Mouse (Mus musculus) right cerebral cortex, adult 2 months (tissue): ENCODE results near the gene Oscar.

Experiments
- DNase-seq, 2 experiments: peaks; one replicate each; pipeline ENCODE4 v3.0.0; 2021 to 2022; ENCODE audit warnings: low spot score in 2 of 2

Oscar gene

DNA sequence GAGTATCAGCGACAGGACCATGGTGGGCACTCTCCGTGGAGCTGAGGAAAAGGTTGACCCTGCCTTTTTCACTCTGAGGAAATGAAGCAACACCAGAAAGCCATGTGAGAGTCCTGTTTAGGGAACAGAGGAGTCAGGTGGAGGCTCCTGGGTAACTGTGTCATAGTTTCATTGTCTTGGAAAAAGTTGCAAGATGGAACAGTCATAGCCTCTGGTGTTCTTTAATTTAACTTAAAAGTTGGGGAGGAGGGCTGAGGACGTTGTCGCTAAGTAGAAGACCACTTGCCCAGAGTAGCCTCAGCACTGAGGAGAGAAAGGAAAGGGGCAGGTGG lies at the start of gene Oscar:
TSS of gene Oscar (minus strand) at position 101 of the 332 bp plus-strand sequence.
- DNase-seq: no peak

DNA sequence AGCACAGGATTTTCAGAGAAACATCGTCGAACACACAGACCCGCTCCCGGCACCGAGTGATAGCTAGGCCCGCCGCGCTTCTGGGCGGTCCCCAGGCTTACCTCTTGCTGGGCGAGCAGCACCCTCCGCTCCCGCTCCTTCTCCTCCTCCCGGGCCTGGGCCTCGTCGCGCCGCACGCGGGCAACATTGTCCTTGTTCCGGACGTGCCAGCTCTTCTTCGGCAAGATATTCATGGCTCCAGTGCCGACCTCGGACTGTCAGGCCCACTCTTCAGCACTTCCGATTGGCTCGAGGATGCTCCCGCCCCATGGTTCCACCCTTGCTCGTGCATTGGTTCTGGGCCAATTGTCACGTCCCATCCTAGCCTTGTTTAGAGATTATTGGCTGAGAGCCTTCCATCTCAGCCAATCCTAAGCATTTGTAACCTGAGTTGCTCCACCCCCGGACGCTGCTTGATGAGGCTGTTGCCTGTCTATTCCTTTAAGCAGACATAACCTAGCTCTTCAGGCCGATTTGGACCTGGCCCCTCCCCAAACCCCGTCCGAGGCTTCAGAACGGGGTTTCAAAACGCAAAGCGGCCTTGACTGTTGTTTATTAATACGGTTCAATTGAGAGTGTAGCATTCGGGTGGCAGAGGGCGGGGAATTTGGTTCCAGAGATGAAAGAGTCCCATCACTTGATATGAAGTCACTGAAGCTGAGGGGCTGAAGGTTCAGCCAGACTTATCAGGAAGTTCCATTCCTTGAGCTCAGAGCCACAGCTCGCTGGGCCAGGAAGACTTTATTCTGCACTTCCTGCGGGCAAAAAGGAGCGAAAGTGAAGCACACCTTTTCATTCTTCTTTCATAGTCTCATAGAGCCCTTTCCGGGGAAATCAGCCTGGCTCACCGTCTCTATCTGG lies 49.5 kb upstream of the Oscar start, which contains the start of gene Leng1:
TSS of gene Leng1 (minus strand) at position 626 of the 900 bp plus-strand sequence.
- DNase-seq: peak; percentile 96 to 98

DNA sequence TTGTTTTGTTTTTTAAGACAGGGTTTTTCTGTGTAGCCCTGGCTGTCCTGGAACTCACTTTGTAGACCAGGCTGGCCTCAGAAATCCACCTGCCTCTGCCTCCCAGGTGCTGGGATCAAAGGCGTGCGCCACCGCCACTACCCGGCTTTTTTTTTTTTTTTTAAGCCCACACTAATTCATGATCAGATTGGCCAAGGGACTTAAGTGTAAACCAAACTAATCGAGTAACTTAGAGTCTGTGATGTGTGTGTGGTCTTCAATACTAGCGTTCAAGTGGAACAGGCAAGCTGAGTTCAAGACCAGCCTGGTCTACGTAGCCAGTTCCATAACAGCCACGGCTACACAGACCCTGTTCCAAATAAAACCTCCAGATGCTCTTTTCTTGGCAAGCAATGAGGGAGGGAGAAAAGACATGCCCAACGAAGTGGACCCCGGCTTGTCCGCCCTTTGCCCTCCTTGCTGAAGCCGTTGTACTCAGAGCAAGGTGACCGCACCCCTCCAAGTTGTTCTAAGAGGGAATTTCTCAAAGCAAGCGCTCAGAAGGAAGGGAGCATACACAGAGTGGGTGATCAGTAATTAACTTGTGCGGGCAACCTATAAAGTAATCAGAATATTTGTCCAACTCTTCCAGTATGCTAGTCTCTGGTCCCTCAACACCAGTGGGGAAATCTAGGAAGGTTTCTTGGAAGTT lies 48.7 kb upstream of the Oscar start:
- DNase-seq: no peak

DNA sequence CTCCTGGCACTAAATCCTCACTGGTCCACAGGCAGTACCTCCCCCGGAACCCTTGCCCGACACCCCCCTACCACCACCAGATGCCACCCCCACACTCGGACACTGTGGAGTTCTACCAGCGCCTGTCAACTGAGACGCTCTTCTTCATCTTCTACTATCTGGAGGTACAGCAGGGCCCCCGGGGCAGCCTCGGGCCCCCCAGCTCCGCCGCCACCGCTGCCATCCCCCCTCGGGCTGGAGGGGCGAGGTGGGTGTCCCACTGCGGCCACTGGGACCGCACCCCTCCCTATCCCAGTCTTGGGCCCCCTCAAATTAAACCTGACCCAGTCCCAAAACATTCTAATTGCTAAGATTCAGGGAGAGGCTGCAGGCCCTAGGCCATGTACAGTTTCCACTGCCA lies 42.6 kb upstream of the Oscar start:
- no peak for DNase-seq

DNA sequence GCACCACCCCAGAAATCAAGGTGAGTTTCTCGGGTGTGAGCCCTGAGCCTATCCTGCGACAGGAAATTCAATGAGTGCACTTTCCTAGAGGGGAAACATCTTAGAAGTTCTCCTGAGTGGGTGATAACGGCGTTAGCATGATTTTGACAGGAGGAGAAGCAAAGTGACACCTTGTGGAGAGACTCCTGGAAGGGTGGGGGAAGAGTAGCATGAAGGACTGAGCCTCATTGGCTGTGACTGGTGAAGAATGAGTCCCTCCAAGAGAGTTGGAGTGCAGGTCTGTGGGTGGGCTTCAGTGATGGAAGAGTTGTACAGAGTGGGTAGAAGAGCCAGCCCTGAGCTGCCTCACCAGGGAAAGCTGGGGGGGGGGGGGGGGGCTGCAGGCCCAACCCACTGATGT lies 41.0 kb upstream of the Oscar start:
- DNase-seq: no peak

DNA sequence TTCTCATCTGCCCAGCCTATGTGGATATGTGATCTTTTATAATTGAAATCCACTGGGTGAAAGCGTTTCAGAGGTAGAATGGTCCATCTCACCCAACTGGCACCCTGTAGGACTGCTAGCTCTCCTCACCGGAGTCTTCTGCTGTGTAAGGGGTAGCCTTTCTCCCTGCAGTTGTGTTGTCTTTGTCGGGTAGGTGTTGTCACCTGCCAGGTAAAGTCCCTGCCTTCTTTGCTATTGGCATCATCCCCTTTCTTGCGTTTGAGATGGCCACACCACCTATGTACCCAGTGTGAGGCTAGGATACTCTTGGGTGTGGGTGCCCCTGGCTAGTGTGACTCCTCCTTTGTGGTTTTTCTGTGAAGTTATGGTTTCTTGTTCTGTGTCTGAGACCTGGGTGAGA lies 30.7 kb upstream of the Oscar start:
- DNase-seq: no peak

DNA sequence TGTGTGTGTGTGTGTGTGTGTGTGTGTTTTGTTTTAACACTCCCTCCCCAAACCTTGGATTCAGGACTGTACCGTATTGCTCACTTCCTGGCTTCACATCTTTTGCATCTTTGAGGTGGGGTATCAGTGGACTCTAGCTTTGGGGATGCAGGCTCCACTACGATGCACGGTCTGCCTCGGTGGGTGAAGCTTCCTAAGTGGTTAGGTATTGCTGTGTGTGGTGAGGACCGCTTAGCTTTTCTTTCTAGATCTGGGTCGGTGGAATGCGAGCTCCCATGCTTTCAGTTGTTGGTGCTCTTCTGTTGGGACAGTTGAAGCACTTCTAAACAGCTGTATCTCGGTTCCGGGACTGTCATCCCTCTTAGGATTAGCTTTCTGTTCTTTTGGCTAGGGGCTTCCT lies 30.2 kb upstream of the Oscar start:
- no peak for DNase-seq

DNA sequence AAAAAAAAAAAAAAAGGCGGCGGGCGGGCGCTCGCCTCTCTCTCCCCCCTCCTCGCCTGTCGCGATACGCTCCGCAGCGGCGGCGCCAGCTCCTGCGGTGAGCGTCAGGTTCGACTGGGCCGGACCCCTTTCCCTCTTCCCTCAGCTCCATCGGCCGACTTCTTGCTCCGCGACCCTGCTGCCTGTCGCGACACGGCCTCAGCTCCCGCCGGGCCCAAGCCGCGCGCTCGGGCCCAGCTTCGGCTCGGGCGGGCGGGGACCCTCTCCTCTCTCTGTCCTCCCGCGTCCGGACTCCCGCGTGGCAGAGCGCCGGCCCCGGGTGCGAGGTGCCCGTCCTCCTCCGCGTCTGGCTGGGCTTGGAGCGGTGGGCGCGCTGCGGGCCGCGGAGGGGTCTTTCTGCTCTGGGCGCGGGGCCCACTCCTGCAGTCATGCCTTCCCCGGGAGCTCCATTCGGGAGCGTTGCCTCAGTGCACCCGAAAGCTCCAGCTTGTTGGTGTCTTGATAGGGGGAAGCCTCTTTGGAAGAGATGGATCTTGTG lies 29.6 kb upstream of the Oscar start:
- DNase-seq: peak in 1 of 2 experiments; percentile 31

DNA sequence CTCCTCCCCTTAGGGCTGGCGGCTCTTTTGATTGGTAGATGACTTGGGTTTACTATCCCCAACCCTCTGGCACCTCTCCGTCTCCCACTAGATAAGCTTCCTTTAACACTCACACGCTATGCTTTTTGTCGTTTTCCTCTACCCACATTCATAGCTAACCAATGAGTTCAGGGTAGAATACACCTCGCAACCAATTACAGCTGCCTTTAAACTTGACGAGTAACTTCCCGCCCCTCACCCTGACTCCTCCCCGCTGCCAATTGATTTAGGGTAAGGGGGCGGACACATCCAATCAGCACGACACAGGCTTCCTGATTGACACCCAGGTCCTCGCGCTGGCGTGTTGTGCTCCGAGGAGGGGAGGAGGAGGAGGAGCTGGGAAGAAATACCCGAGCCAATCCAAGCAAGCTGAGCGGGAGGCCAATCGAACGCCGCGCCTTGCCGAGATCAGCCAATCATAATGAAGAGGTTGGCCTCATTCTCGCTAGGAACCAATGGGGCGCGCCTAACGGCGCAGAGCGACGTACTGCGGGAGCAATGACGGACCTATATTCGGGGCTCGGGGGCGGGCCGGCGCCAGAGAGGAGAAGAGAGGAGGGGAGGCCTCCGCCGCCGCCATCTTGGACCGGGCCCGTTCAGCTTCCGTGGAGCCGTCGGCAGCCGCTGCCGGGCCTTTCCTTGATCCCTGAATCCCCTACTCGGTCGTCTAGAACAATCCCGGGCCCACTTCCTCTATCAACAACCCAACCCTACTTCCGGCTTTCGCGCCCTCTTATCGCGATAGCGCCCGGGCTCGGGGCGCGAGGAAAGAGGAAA lies 28.9 kb upstream of the Oscar start, which contains the start of gene Cnot3:
TSS of gene Cnot3 (plus strand) at position 597 of the 816 bp plus-strand sequence.
- DNase-seq: peak; percentile 99 to 100

DNA sequence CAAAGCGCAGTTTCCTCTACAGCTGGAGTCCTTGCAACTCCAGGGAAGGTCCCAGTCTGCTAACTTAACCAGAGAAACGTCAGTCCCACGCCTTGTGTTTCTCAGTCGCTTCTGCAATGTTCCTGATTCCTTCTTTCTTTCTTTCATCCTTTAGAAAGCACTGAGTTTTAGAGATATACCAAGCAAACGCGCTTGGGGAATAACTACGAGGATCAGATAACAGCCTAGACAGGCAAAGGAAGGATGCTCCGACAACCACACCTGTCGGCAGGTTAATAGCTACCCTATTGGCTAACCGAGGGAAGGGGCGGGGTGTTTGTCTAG lies 28.4 kb upstream of the Oscar start:
- DNase-seq: no peak

DNA sequence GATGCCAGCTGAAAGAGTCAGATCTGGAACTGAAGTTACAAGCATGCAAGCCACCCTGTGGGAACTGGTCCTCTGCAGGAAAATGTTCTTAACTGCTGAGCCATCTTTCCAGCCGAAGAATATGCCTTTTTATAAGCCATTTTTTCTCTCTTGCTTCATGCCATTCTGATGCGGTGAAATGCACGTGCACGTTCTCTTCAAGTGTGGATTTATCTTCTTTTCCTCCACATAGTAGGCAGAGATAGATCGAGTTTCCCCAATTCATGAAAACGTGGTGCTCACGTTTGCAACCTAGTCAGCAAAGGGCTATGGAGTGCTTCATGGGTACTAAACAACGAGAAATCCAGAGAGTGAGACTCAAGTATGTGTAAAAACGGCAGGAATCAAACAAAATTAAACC lies 27.9 kb upstream of the Oscar start:
- DNase-seq: peak in 1 of 2 experiments; percentile 12

DNA sequence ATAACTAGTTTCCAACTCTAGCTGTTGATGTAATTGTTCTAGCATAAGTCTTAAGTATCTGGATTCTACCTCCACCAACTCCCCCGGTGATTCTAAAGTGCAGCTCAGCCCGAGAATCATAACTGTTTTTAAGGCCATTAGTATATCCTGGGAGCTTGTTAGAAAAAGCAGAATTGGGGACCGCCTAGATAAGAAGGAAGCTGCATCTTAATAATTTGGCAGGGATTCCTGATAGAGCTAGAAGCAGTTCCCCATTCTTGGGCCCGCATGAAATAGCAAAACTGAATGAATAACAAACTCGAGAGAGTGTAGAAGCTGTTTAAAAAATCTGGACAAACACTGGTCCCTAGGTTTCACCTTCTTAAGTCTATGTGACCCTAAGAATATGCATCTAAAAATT lies 27.5 kb upstream of the Oscar start:
- no peak for DNase-seq

DNA sequence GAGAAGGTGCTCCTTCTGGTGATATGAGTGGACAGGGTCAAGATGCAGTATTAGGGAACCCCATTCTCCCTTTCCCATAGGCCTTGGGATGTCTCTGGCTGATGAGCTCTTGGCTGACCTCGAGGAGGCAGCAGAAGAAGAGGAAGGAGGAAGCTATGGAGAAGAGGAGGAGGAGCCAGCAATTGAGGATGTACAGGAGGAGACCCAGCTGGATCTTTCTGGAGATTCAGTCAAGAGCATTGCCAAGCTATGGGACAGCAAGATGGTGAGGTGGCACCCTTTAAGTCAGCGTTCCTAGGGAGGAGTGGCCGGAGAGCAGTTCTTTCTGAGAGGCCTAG lies 14.5 kb upstream of the Oscar start:
- no peak for DNase-seq

DNA sequence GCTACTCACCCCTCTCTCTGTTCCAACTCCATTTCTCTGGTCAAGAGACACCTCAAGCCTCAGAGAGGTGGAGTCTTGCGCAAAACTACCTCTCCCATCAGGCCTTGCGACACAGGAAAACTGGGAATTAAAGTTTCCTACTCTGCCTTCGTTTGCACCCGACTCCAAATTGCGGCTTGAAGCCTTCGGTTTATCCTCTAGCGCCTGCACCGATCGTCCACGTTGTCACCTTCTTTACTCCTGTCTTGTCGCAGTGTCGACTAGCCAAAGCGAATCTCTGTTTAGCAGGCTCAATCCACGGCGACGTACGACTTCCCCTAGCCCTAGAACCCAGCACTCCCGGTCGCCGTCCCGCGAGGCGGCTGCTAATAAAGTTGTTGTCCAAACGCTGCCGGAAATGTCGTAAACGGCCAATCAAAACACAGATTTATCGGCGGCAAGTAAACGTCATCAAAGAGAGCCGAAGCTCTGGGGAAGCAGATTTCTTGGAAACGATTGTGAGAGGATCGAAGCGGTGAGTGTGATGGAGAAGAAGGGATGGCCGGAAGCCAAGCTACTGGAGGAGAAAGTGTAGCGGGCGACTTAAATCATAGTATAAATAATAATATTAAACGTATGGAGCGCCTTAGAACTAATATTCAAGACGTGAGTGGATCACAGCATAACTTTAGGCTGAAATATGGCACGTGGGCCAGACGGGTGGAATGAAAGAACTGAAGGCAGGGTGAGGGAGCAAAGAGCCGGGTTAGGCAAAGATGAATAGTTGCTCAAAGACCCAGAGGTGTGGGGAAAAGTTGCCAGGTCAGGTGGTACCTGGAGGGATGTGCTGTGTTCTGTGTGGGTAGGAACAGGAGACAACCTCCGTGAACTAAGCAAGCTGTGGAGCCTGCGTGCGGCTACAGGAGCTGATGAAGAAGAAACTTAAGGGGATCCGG lies 13.9 kb upstream of the Oscar start, which contains the start of the genes Tfpt and Prpf31:
TSS of gene Tfpt (minus strand) at position 387 of the 935 bp plus-strand sequence.
TSS of gene Prpf31 (plus strand) at position 443 of the 935 bp plus-strand sequence.
- DNase-seq: peak; percentile 95 to 96

DNA sequence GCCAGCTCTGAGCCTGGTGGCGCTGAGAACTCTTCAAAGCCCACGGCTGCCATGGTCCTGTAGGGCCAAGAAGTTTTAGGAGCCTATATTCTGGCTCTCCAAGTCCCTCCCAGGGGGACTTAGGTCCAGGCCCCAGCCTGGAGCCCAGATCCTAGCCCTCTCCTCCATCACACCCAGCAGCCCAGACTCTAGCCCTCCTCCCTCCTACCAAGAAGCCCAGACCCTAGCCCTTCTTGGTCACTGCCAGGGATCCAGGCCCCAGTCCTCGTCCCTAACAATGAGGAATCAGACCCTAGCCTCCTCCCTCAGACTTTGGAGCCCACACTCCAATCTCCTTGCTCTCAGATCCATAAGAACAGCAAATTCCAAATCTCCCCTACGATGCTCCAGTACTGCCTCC lies 13.1 kb upstream of the Oscar start:
- no peak for DNase-seq

DNA sequence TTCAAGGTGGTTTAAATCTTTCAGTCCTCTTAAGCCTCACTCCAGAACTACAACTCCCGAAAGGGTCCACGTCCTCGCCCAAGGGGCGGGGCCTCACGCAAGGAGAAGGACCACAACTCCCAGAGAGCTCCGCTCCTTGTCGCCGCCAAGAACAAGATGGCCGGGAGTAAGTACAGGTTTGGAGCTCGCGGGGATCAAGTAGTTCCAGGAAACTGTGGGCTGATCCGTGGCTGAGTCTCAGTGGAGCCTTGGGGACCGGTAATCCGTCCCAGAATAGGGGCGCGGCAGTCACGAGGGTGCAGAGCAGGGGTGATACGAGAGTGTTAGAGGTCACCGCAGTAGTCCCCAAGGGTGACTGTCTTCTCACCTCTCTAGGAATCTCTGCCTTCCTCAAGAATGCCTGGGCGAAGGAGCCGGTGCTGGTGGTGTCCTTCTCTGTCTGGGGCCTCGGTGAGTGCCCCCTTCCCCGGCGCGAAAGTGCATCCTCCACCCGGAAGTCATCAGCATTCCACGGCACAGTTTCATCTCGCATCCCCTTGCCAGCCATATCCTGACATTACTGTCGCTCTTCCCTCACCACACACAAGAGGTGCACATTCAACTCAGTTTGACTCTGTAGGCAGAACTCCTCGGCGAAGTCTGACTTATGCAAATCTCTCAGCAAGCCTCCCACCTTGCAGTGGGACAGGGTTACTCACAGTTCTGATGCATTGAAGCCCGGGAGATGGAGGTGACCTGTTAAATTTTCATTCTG lies 1.5 kb upstream of the Oscar start, which contains the start of gene Ndufa3:
TSS of gene Ndufa3 (plus strand) at position 132 of the 754 bp plus-strand sequence.
- DNase-seq: peak; percentile 87 to 88

DNA sequence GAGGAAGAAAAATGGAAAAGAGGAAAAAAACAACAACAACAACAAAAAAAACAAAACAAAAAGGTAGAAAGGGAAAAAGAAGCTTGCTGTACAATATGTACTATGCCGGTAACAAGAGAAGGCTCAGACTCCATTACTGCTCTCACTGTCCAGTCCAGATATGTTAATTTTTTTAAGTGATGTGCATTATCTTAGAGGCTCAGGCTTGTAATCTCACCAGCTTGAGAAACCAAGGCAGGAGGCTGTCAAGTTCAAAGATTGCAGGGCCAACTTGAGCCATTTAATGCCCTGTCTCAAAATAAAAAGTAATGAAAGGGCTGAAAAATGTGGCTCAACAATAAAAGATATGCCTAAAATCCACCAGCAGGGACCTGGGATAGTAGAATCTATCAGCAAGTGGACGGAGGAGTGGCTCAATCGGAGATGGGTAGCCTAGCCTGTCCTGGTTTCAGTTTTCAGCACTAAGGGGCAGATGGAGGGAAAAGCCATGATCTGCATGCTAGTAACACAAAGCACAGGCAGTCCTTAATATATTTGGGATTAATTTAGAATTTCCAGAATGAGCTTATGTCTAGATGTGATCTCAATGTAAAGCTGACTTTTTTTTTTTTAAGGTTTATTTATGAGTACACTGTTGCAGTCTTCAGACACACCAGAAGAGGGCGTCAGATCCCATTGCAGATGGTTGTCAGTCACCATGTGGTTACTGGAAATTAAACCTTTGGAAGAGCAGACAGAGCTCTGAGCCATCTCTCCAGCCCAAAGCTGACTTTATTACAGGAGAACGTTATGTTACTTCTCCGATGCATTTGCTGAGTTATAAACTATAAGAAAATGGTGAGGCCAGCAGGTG lies 658 bp upstream of the Oscar start:
- DNase-seq: peak; percentile 57 to 65

DNA sequence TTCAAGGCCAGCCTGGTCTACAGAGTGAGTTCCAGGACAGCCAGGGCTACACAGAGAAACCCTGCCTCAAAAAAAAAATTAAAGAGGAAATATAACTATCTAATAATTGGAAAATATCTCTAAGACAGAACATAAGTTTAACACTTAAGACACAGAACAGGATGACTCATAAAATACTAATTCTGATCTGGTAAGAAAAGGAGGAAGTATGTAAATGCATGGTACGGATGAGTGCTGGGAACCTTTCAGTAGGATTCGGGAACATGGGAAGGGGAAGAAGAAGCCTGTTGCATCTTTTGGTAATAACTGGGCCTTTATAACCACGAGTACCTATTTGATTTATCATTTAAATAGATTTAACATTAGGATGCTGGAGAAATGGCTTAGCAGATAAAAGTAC lies 1.9 kb downstream of the Oscar start:
- DNase-seq: no peak

DNA sequence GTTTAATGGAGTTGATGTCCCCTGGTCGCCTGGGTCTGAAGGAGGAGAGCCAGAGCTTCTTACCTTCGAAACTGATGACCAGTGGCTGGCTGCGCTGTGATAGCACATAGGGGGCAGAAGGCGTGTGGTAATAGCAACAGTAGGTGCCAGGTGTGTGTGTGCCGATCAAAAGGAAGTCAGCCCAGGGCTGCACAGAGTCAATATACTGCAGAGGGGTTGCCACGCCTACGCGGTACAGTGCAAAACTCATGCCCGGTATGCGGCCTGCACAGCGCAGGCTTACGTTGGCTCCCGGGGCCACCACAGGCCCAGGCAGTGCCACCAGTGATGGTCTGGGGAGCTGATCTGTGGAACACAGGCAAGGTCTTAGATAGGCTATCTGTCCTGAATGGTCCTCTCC lies 5.0 kb downstream of the Oscar start:
- no peak for DNase-seq
